Comparison of ENCODE assay signal across 26 mouse cellular contexts in genomic region chr7:79287928-79288327, GRCm38 (mm10). TPM values are rescaled to one million over a fixed set of nuclear protein-coding genes. Genes with fewer than 3 reads are reported as not detected.
DNase-seq lines count a peak whose midpoint lies in the region; ATAC-seq and TF ChIP-seq lines count a peak whose summit lies in the region.
"Had no signal": no experiment of that assay in that cellular context is flagged by ENCODE, and none has a peak within 500 bp of the region (broad histone marks: within the 10 kb centered on the region; RNA-seq: fewer than 3 reads in every experiment).

No protein-coding gene starts in this region.

- H3K4me2 ChIP-seq in lung, embryonic 15.5 days = no peak overlapping the region
- H3K4me2 ChIP-seq in stomach, postnatal 0 days (replicated peaks; ENCODE audit: low read depth) = no peak overlapping the region
- H3K4me2 ChIP-seq: embryonic facial prominence, embryonic 15.5 days; kidney, embryonic 15.5 days; limb, embryonic 15.5 days; liver, embryonic 13.5 days; neural tube, embryonic 12.5 days had no signal

- H3K9me3 ChIP-seq in lung, embryonic 15.5 days = no peaks in the 10 kb centered on the region
- no peaks in the 10 kb centered on the region for H3K9me3 ChIP-seq in stomach, postnatal 0 days (ENCODE audit: control insufficient read depth, low read length)
- H3K9me3 ChIP-seq: embryonic facial prominence, embryonic 10.5 days; embryonic facial prominence, embryonic 15.5 days; kidney, embryonic 15.5 days; limb, embryonic 10.5 days; limb, embryonic 15.5 days; liver, embryonic 13.5 days; midbrain, embryonic 10.5 days; neural tube, embryonic 12.5 days had no signal

- no peak for TF ChIP-seq POLR2A in cortical plate, adult 2 months (IDR thresholded peaks at IDR 0.05; ENCODE audit: extremely low read depth, insufficient read depth, low read length)

- peaks cover 63% of the 10 kb centered on the region for H3K4me1 ChIP-seq in lung, embryonic 15.5 days
- peaks cover 38% of the 10 kb centered on the region for H3K4me1 ChIP-seq in cortical plate, adult 2 months (ENCODE audit: control insufficient read depth, insufficient read depth, low read length)
- peaks cover 4% of the 10 kb centered on the region; the same call in 1 of the 2 replicates for H3K4me1 ChIP-seq in stomach, postnatal 0 days (replicated peaks; ENCODE audit: control insufficient read depth, insufficient read depth)

- no peak for TF ChIP-seq EP300 in stomach, postnatal 0 days (optimal IDR thresholded peaks at IDR 0.05)

- no peak overlapping the region for H3K4me3 ChIP-seq in lung, embryonic 15.5 days
- no peak overlapping the region for H3K4me3 ChIP-seq in cortical plate, adult 2 months (ENCODE audit: insufficient read depth, low read length)
- H3K4me3 ChIP-seq in stomach, postnatal 0 days (ENCODE audit: low read depth, low read length) = no peak overlapping the region
- H3K4me3 ChIP-seq: embryonic facial prominence, embryonic 10.5 days; embryonic facial prominence, embryonic 15.5 days; kidney, embryonic 15.5 days; limb, embryonic 10.5 days; limb, embryonic 15.5 days; liver, embryonic 13.5 days; midbrain, embryonic 10.5 days; neural tube, embryonic 12.5 days had no signal

- peak overlapping the region; percentile 12; the same call in 1 of the 2 replicates for H3K27ac ChIP-seq in lung, embryonic 15.5 days
- H3K27ac ChIP-seq in cortical plate, adult 2 months (ENCODE audit: insufficient read depth, low read length) = peak overlapping the region; percentile 75
- H3K27ac ChIP-seq in stomach, postnatal 0 days (replicated peaks) = peak overlapping the region; percentile 69
- H3K27ac ChIP-seq: embryonic facial prominence, embryonic 10.5 days; embryonic facial prominence, embryonic 15.5 days; kidney, embryonic 15.5 days; limb, embryonic 10.5 days; limb, embryonic 15.5 days; liver, embryonic 13.5 days; macrophage; midbrain, embryonic 10.5 days; neural tube, embryonic 12.5 days had no signal

- no peaks in the 10 kb centered on the region for H3K36me3 ChIP-seq in lung, embryonic 15.5 days
- no peaks in the 10 kb centered on the region for H3K36me3 ChIP-seq in stomach, postnatal 0 days (ENCODE audit: control insufficient read depth, insufficient read depth, low read length)
- H3K36me3 ChIP-seq: embryonic facial prominence, embryonic 15.5 days; kidney, embryonic 15.5 days; limb, embryonic 15.5 days; neural tube, embryonic 12.5 days had no signal

- WGBS in lung, embryonic 15.5 days = 65% methylated on average over 8 of the region's 8 CpGs
- 52% methylated on average over 8 of the region's 8 CpGs for WGBS in stomach, postnatal 0 days

- ATAC-seq in lung, embryonic 15.5 days (ENCODE audit: borderline replicate concordance, extremely low read depth, low FRiP score, low TSS enrichment) = no peak
- ATAC-seq in stomach, postnatal 0 days (ENCODE audit: low FRiP score, low TSS enrichment) = peak; percentile 38; the same call in 1 of the 2 replicates
- ATAC-seq: forebrain, embryonic 14.5 days; hindbrain, embryonic 16.5 days; midbrain, embryonic 16.5 days; Patski had no signal

- TF ChIP-seq CTCF in cortical plate, adult 2 months (IDR thresholded peaks at IDR 0.05; ENCODE audit: extremely low read depth, insufficient read depth, low read length) = no peak
- TF ChIP-seq CTCF in stomach, postnatal 0 days (IDR thresholded peaks at IDR 0.05; ENCODE audit: low read depth) = no peak

- no peaks in the 10 kb centered on the region for H3K27me3 ChIP-seq in lung, embryonic 15.5 days
- no peaks in the 10 kb centered on the region for H3K27me3 ChIP-seq in stomach, postnatal 0 days (ENCODE audit: control insufficient read depth, insufficient read depth, low read length)
- H3K27me3 ChIP-seq: embryonic facial prominence, embryonic 15.5 days; kidney, embryonic 15.5 days; limb, embryonic 15.5 days; liver, embryonic 13.5 days; neural tube, embryonic 12.5 days; Patski had no signal

- DNase-seq in adrenal gland, postnatal 25 days = peak; percentile 34
- DNase-seq in adrenal gland, postnatal 10 days = no peak
- DNase-seq in lung, postnatal 10 days = no peak
- DNase-seq in stomach, postnatal 0 days (ENCODE audit: low spot score) = no peak
- no peak for DNase-seq in frontal cortex, postnatal 10 days (ENCODE audit: low spot score in 2 of 2)
- DNase-seq: cerebellum, adult 2 months; cerebellum, postnatal 14 days; kidney, adult 18-20 months; kidney, postnatal 25 days; liver, embryonic 13.5 days; right cerebral cortex, postnatal 4 days; thymus, postnatal 14 days had no signal

- no peak overlapping the region for H3K9ac ChIP-seq in lung, embryonic 15.5 days
- no peak overlapping the region for H3K9ac ChIP-seq in stomach, postnatal 0 days (ENCODE audit: low read length)
- H3K9ac ChIP-seq: embryonic facial prominence, embryonic 15.5 days; kidney, embryonic 15.5 days; limb, embryonic 15.5 days; neural tube, embryonic 12.5 days had no signal

RNA-seq across cellular contexts. Expression of gene Abhd2, which starts 14.9 kb away (rescaled TPM):
- 1,323 and 1,340 TPM in 2 replicates for total RNA-seq in adrenal gland, postnatal 25 days (2021)
- 100 to 1,000 TPM; 247 to 382 TPM for total RNA-seq in adrenal gland, postnatal 10 days (2021)
- 16.5 and 17.1 TPM in 2 replicates for polyA plus RNA-seq in lung, embryonic 15.5 days (2015; fragmentation: Nextera tagmentation; extraction: Ambion mirVana)
- polyA plus RNA-seq in cortical plate, adult 2 months (2012; rRNA removed) = 43.1 and 43.5 TPM in 2 replicates
- polyA plus RNA-seq in stomach, postnatal 0 days (2015; fragmentation: Nextera tagmentation; extraction: Ambion mirVana) = 24.6 and 27.5 TPM in 2 replicates

Comparison
In these comparisons a context has a peak if more than half of its experiments do, and no peak if none do; other contexts are left out.
1. H3K27ac ChIP-seq: peak in every context shown above with its lines; median percentile 75 in cortical plate, adult 2 months; 69 in stomach, postnatal 0 days; 12 in lung, embryonic 15.5 days.